In the genomic region with DNA sequence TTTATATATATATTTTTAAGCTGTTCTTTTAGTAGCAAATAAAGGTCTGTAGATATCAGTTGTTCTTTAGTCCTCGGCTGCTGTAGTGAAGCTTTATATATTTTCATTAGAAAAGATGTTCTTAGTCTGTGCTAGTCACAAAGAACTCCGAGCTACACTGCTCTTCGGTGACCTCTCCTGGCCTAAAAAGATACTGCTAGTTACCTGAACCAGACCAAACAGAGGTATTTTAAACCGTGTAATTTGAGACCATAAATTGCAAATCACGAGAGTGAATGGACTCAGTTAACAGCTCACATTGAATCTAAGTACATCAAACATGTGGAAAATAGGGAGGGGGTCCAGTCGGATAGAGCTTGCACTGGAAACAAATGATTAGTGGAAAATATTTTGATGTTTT, we compare ENCODE assay signal across 8 mouse cellular contexts.
DNase-seq lines count a peak whose midpoint lies in the region; ATAC-seq and TF ChIP-seq lines count a peak whose summit lies in the region.

No protein-coding gene starts in this region.

- H3K27ac ChIP-seq in heart, embryonic 12.5 days (ENCODE audit: poor library complexity, severe bottlenecking) = no peak overlapping the region
- H3K27ac ChIP-seq in CH12.LX (ENCODE audit: insufficient read depth, low read depth) = no peak overlapping the region
- no peak overlapping the region for H3K27ac ChIP-seq in limb, embryonic 12.5 days

- intact Hi-C loops in heart, postnatal 10 days (cut with DNase I) = loop anchor here (2.0 kb wide), 1 partner anchor 400 kb away; no protein-coding TSS in a partner anchor
- intact Hi-C loops in gastrocnemius, postnatal 36 days (cut with DNase I) = no loop called here

- 0 out of 2 replicates have a peak, but pooled peaks cover 1% of the 10 kb centered on the region for H3K9me3 ChIP-seq in heart, embryonic 12.5 days (replicated peaks)
- no peaks in the 10 kb centered on the region for H3K9me3 ChIP-seq in CH12.LX (replicated peaks; ENCODE audit: low read length)
- no peaks in the 10 kb centered on the region for H3K9me3 ChIP-seq in limb, embryonic 12.5 days

- TF ChIP-seq CTCF in CH12.LX (conservative IDR thresholded peaks at IDR 0.05 in 1 of 2, IDR thresholded peaks at IDR 0.05 in 1 of 2; ENCODE audit: low read depth in 2 of 2, low read length in 2 of 2) = peak; percentile 24 to 60; a peak in 2 of 4 replicates

- no peak overlapping the region for H3K9ac ChIP-seq in heart, embryonic 12.5 days
- H3K9ac ChIP-seq in CH12.LX (ENCODE audit: insufficient read depth, low read depth) = no peak overlapping the region
- H3K9ac ChIP-seq in limb, embryonic 12.5 days (replicated peaks) = no peak overlapping the region

- peak; percentile 47 for TF ChIP-seq RAD21 in CH12.LX (IDR thresholded peaks at IDR 0.05; ENCODE audit: low read depth, low read length)

- no peak for TF ChIP-seq EP300 in CH12.LX (IDR thresholded peaks at IDR 0.05; ENCODE audit: low read length)

- no peaks in the 10 kb centered on the region for H3K79me2 ChIP-seq in CH12.LX (replicated peaks; ENCODE audit: control insufficient read depth, extremely low read depth, insufficient read depth, poor library complexity, severe bottlenecking)

- no peaks in the 10 kb centered on the region for H3K27me3 ChIP-seq in heart, embryonic 12.5 days (replicated peaks)
- H3K27me3 ChIP-seq in CH12.LX (replicated peaks) = no peaks in the 10 kb centered on the region
- no peaks in the 10 kb centered on the region for H3K27me3 ChIP-seq in limb, embryonic 12.5 days

- dilution Hi-C loops in CH12.LX (cut with MboI; ENCODE audit: extremely low pct_ligation_motif_present, extremely low pct_unique_long_range_greater_than_20kb, low sequenced_read_pairs) = no loop called here

- in situ Hi-C loops in CH12.LX (cut with MboI; ENCODE audit: low pct_ligation_motif_present, low pct_unique_long_range_greater_than_20kb, low sequenced_read_pairs) = loop anchor here (25.0 kb wide), 1 partner anchor 309 kb away; the partner anchor contains the start of gene Itgbl1

- TF ChIP-seq POLR2A in CH12.LX (IDR thresholded peaks at IDR 0.05; ENCODE audit: low read depth, low read length) = no peak

- peak; percentile 15 to 29 for DNase-seq in heart, postnatal 10 days
- DNase-seq in CH12.LX (ENCODE audit: extremely low read depth) = peak; percentile 39
- peak; percentile 64 for DNase-seq in cerebellum, adult 9-10 months
- DNase-seq in thymus, postnatal 4 days = peak; percentile 31
- DNase-seq in gastrocnemius, postnatal 36 days = no peak

- no peaks in the 10 kb centered on the region for H3K36me3 ChIP-seq in heart, embryonic 12.5 days
- no peaks in the 10 kb centered on the region for H3K36me3 ChIP-seq in CH12.LX (replicated peaks in 1 of 2; ENCODE audit: control insufficient read depth in 1 of 2, insufficient read depth in 1 of 2, low read length in 1 of 2)
- no peaks in the 10 kb centered on the region for H3K36me3 ChIP-seq in limb, embryonic 12.5 days

- no peaks in the 10 kb centered on the region for H3K4me1 ChIP-seq in heart, embryonic 12.5 days (replicated peaks)
- no peaks in the 10 kb centered on the region for H3K4me1 ChIP-seq in CH12.LX (ENCODE audit: control insufficient read depth in 1 of 2, insufficient read depth in 2 of 2)
- no peaks in the 10 kb centered on the region for H3K4me1 ChIP-seq in limb, embryonic 12.5 days (replicated peaks)

- no peak overlapping the region for H3K4me2 ChIP-seq in heart, embryonic 12.5 days
- no peak overlapping the region for H3K4me2 ChIP-seq in CH12.LX (ENCODE audit: insufficient read depth, low read depth, poor library complexity, severe bottlenecking)
- no peak overlapping the region for H3K4me2 ChIP-seq in limb, embryonic 12.5 days

- no peak overlapping the region for H3K4me3 ChIP-seq in heart, embryonic 12.5 days
- no peak overlapping the region for H3K4me3 ChIP-seq in CH12.LX (replicated peaks in 1 of 3; ENCODE audit: low read depth in 2 of 3, low read length in 2 of 3, poor library complexity in 1 of 3)
- no peak overlapping the region for H3K4me3 ChIP-seq in limb, embryonic 12.5 days (replicated peaks)

- ATAC-seq in heart, embryonic 12.5 days (ENCODE audit: insufficient number of reproducible peaks, low FRiP score) = no peak
- peak; percentile 71 to 78; a peak in 3 of 4 replicates for ATAC-seq in hematopoietic stem cell, adult 5-6 weeks (replicated peaks in 1 of 2; ENCODE audit: insufficient read depth in 1 of 2, low FRiP score in 2 of 2, low TSS enrichment in 1 of 2, low read depth in 1 of 2, poor library complexity in 2 of 2, severe bottlenecking in 2 of 2)
- ATAC-seq in limb, embryonic 12.5 days (ENCODE audit: insufficient number of reproducible peaks, insufficient read depth, low FRiP score, low TSS enrichment, low read depth) = peak; percentile 68; the same call in 1 of the 2 replicates

- 17% methylated on average over 6 of the region's 6 CpGs for WGBS in heart, embryonic 12.5 days
- WGBS in limb, embryonic 12.5 days = 9% methylated on average over 6 of the region's 6 CpGs

TF ChIP-seq in CH12.LX, 34 proteins besides CTCF, POLR2A, EP300 and RAD21:
- TF ChIP-seq USF2 (conservative IDR thresholded peaks at IDR 0.05; ENCODE audit: low read depth, low read length) (no peak), NRF1 (IDR thresholded peaks at IDR 0.05; ENCODE audit: low read depth, low read length) (no peak), SMC3 (IDR thresholded peaks at IDR 0.05; ENCODE audit: low read depth, low read length) (peak; percentile 50), USF1 (IDR thresholded peaks at IDR 0.05; ENCODE audit: low read depth, low read length) (no peak), MXI1 (IDR thresholded peaks at IDR 0.05; ENCODE audit: low read depth, low read length) (no peak), MAZ (IDR thresholded peaks at IDR 0.05; ENCODE audit: low read depth, low read length) (no peak)

Comparison
In these comparisons a context has a peak if more than half of its experiments do, and no peak if none do; other contexts are left out.
1. DNase-seq: peak in heart, postnatal 10 days (2 of 2), CH12.LX (single experiment), cerebellum, adult 9-10 months (single experiment) and thymus, postnatal 4 days (single experiment); none in gastrocnemius, postnatal 36 days (0 of 2).